Mouse (Mus musculus) thymus, postnatal 4 days (tissue): ENCODE measurements around the gene H2al1o.
"Not testable (repeated sequence)": the region's sequence is repeated elsewhere in the genome, so short reads cannot be mapped to it uniquely, and the experiment has no call there.

Experiments
- DNase-seq: peaks from one replicate; pipeline ENCODE4 v3.0.0; 2021

The H2al1o gene

DNA sequence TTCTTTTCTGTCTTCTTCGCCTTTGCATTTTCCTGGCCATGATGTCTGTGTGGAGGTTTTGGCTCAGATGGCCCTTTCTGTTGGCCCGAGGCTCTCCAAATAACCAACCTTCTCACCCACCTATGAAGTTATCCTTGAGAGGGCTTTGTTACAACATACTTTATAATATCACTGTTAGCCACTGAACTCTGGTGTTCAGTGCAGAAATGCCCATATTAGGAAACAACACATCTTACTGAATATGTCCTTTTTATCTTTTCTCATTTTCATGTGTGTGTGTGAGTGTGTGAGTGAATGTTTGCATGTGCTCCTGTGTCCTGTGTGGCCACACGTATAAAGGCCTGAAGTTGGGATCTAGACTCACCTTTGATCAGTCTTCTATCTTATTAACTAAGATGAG is at the start of gene H2al1o:
H2al1o (minus strand) TSS at position 101 of the 400 bp plus-strand sequence.
- DNase-seq = not testable (repeated sequence)

DNA sequence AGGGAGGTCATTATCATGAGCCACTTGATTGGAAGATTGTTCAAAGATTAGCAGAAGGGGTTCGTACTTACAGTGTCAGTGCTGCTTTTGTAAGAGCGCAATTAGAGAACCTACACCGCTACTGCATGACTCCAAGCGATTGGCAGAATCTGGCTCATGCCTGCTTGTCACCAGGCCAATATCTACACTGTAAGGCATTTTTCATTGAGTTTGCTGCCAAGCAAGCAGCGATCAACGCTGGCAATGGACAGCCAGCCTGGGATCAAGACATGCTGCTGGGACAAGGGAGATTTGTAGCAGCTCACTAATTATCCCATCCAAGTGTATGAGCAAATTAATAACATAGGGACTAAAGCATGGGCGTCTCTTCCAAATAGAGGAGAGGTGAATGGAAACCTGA is 25.8 kb upstream of the H2al1o start:
- not testable (repeated sequence) for DNase-seq

- DNase-seq = no peak
Measured at GRCm38 (mm10) chrX:9536881-9537280, 35.3 kb downstream of the H2al1o start.
